Mouse (Mus musculus): ENCODE data around the gene Psmd13.

- TF ChIP-seq CTCF (IDR thresholded peaks at IDR 0.05 in 2 of 3, conservative IDR thresholded peaks at IDR 0.05 in 1 of 3; ENCODE audit: control insufficient read depth in 1 of 3, insufficient read depth in 1 of 3, low read depth in 2 of 3, low read length in 3 of 3, poor library complexity in 1 of 3, severe bottlenecking in 1 of 3) (no peak), POLR2AphosphoS2 (IDR thresholded peaks at IDR 0.05; ENCODE audit: low read length) (no peak), MAZ (IDR thresholded peaks at IDR 0.05; ENCODE audit: low read depth, low read length) (no peak), ZMIZ1 (IDR thresholded peaks at IDR 0.05; ENCODE audit: low read depth, low read length) (no peak), RCOR1 (IDR thresholded peaks at IDR 0.05; ENCODE audit: low read depth, low read length) (no peak), E2F4 (IDR thresholded peaks at IDR 0.05; ENCODE audit: borderline replicate concordance, low read depth, low read length) (no peak), KAT2A (conservative IDR thresholded peaks at IDR 0.05; ENCODE audit: low read depth, low read length) (no peak)
Observed at GRCm38 (mm10) chr7:140843806-140844205, 38.0 kb upstream of the Psmd13 start.
